Mouse (Mus musculus) thymus, adult 2 months (tissue): ENCODE measurements at regions not wholly inside any gene's neighbourhood (a gene's known extent, or its start where the extent isn't known, plus 50 kb on each side); places are given as distances from the start of the nearest gene placed in this dataset.

ENCODE experiments used
- DNase-seq: peaks from one replicate; pipeline ENCODE4 v3.0.0; 2021
- H3K27ac ChIP-seq: fragments of 200-500 bp; 2 replicates; pipeline ENCODE4 v1.5.1; 2012; ENCODE audit warnings: low read length, control low read depth; ENCODE audit not compliant: control insufficient read depth, insufficient read depth
- H3K27me3 ChIP-seq: fragments of 200-500 bp; 2 replicates; pipeline ENCODE4 v1.6.1; 2012; ENCODE audit warnings: mild to moderate bottlenecking, low read length, moderate library complexity, mixed read lengths; ENCODE audit not compliant: control insufficient read depth, insufficient read depth
- H3K36me3 ChIP-seq: fragments of 200-500 bp; 2 replicates; pipeline ENCODE4 v1.6.1; 2012; ENCODE audit warnings: mild to moderate bottlenecking, low read length, moderate library complexity; ENCODE audit not compliant: control insufficient read depth, insufficient read depth
- H3K4me1 ChIP-seq: fragments of 200-500 bp; replicated peaks from 2 replicates; pipeline ENCODE4 v1.6.1; 2012; ENCODE audit warnings: low read length; ENCODE audit not compliant: control insufficient read depth, insufficient read depth
- H3K4me3 ChIP-seq: fragments of 200-500 bp; 2 replicates; pipeline ENCODE4 v1.5.1; 2012; ENCODE audit warnings: mild to moderate bottlenecking, low read length, control low read depth, moderate library complexity; ENCODE audit not compliant: control insufficient read depth, insufficient read depth
- CTCF ChIP-seq: fragments of 200-500 bp; IDR thresholded peaks from 2 replicates; pipeline ENCODE4 v1.5.1; 2012; ENCODE audit warnings: mild to moderate bottlenecking, control low read depth, low read length, moderate library complexity, borderline replicate concordance; ENCODE audit not compliant: control insufficient read depth, poor library complexity, insufficient read depth; ENCODE audit errors: extremely low read depth
- POLR2A ChIP-seq: fragments of 200-500 bp; IDR thresholded peaks from 2 replicates; pipeline ENCODE4 v1.6.1; 2012; ENCODE audit warnings: mild to moderate bottlenecking, low read length, control low read depth, moderate library complexity; ENCODE audit not compliant: control insufficient read depth, poor library complexity, insufficient read depth; ENCODE audit errors: extremely low read depth
- WGBS: fragments of 180-500 bp; shearing (Covaris S2); methylation state at CpG from one replicate; pipeline ENCODE4 v1.1.7; 2018; 5-methylcytosine and 5-hydroxymethylcytosine counted together

- no peak for TF ChIP-seq POLR2A
- TF ChIP-seq CTCF: no peak
- Histone ChIP-seq H3K36me3 (no peaks in the 10 kb centered on the region), H3K4me3 (no peak overlapping the region), H3K27me3 (no peaks in the 10 kb centered on the region), H3K27ac (no peak overlapping the region), H3K4me1 (no peaks in the 10 kb centered on the region)
- no peak for DNase-seq
- WGBS: 82% methylated on average over 3 of the region's 3 CpGs
Measured at GRCm38 (mm10) chr9:50257162-50257561, 87.6 kb downstream of the Rpl10-ps3 start.

GRCm38 (mm10) chr9:50244982-50245671 is 99.6 kb downstream of the Rpl10-ps3 start:
- WGBS: 76% methylated on average over 5 of the region's 5 CpGs

GRCm38 (mm10) chr9:50240923-50241322 is 103.8 kb downstream of the Rpl10-ps3 start:
- Histone ChIP-seq H3K4me1 (no peaks in the 10 kb centered on the region), H3K27me3 (no peaks in the 10 kb centered on the region), H3K36me3 (no peaks in the 10 kb centered on the region), H3K4me3 (no peak overlapping the region), H3K27ac (no peak overlapping the region)
- TF ChIP-seq CTCF (no peak), POLR2A (no peak)
- no peak for DNase-seq
- 83% methylated on average over 8 of the region's 8 CpGs for WGBS

More at GRCm38 (mm10) chr9:50244982-50245671, 99.6 kb downstream of the Rpl10-ps3 start:
- H3K27me3 ChIP-seq: no peaks in the 10 kb centered on the region
- no peak overlapping the region for H3K27ac ChIP-seq
- H3K4me3 ChIP-seq: no peak overlapping the region
- no peaks in the 10 kb centered on the region for H3K36me3 ChIP-seq
- H3K4me1 ChIP-seq: no peaks in the 10 kb centered on the region
- TF ChIP-seq CTCF (no peak), POLR2A (no peak)
- no peak for DNase-seq

GRCm38 (mm10) chr9:50235908-50236307 is 108.9 kb downstream of the Rpl10-ps3 start:
- H3K27ac ChIP-seq: no peak overlapping the region
- no peak overlapping the region for H3K4me3 ChIP-seq
- no peaks in the 10 kb centered on the region for H3K4me1 ChIP-seq
- no peaks in the 10 kb centered on the region for H3K36me3 ChIP-seq
- H3K27me3 ChIP-seq: no peaks in the 10 kb centered on the region
- no peak for DNase-seq
- 70% methylated on average over 1 of the region's 1 CpGs for WGBS
- TF ChIP-seq POLR2A (no peak), CTCF (no peak)

GRCm38 (mm10) chr9:50234655-50235054 is 110.1 kb downstream of the Rpl10-ps3 start:
- Histone ChIP-seq H3K36me3 (no peaks in the 10 kb centered on the region), H3K27ac (no peak overlapping the region), H3K27me3 (no peaks in the 10 kb centered on the region), H3K4me3 (no peak overlapping the region), H3K4me1 (no peaks in the 10 kb centered on the region)
- 94% methylated on average over 6 of the region's 6 CpGs for WGBS
- DNase-seq: no peak
- no peak for TF ChIP-seq POLR2A
- TF ChIP-seq CTCF: no peak

GRCm38 (mm10) chr9:50232958-50233510 is 111.7 kb downstream of the Rpl10-ps3 start:
- Histone ChIP-seq H3K4me3 (no peak overlapping the region), H3K27me3 (no peaks in the 10 kb centered on the region), H3K4me1 (no peaks in the 10 kb centered on the region), H3K36me3 (no peaks in the 10 kb centered on the region), H3K27ac (no peak overlapping the region)
- 80% methylated on average over 4 of the region's 4 CpGs for WGBS
- TF ChIP-seq POLR2A: no peak
- no peak for TF ChIP-seq CTCF
- DNase-seq: no peak

- H3K27ac ChIP-seq: no peak overlapping the region
- DNase-seq: no peak
- no peaks in the 10 kb centered on the region for H3K27me3 ChIP-seq
- 92% methylated on average over 5 of the region's 5 CpGs for WGBS
- no peak overlapping the region for H3K4me3 ChIP-seq
- no peaks in the 10 kb centered on the region for H3K36me3 ChIP-seq
- no peaks in the 10 kb centered on the region for H3K4me1 ChIP-seq
- no peak for TF ChIP-seq POLR2A
- TF ChIP-seq CTCF: no peak
Measured at GRCm38 (mm10) chr9:50210481-50210880, 134.3 kb downstream of the Rpl10-ps3 start.
